Mouse (Mus musculus): ENCODE data around the gene Ppp1r27.
"Not testable (repeated sequence)": the region's sequence is repeated elsewhere in the genome, so short reads cannot be mapped to it uniquely, and the experiment has no call there.

The Ppp1r27 gene

DNA sequence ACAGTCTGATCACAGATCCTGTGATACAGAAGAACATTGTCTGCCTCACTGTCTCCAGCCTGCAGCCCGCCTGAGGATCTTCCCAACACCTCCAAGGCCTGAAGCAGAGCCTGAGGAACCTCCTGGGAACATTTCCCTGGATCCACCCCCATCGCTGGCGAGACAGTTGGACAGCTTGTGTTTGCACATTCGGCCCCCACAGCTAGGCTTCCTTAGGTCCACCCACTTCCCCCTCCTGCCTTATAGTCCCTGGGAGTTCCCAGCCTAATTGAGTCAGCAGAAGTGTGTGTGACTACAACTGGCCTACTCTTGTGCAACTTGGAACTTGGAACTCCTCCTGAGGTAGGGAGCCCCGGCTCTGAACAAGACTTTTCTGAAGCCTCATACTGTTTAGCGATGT, 32.9 kb downstream of the Ppp1r27 start:
- no peak for DNase-seq (ENCODE audit: extremely low read depth, low read depth, low spot score)

DNA sequence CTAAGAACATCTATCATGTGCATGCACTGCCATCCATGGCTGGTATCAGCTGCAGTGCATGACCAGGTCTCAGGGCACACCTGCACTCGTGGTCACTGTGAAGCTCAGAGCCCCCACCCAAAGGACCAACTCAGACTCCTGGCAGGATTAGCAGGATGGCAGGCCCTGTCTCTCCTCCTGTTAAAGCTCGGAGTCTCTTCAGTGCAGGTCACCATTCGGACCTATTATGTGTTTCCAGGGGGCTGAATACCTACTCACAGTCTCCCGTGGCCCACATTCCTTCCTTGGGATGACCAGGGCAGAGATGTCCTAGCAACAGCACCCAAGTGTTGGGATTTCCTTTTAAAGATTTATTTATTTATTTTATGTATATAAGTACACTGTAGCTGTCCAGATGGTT, 33.8 kb downstream of the Ppp1r27 start:
- no peak for DNase-seq (ENCODE audit: extremely low read depth, low read depth, low spot score)

DNA sequence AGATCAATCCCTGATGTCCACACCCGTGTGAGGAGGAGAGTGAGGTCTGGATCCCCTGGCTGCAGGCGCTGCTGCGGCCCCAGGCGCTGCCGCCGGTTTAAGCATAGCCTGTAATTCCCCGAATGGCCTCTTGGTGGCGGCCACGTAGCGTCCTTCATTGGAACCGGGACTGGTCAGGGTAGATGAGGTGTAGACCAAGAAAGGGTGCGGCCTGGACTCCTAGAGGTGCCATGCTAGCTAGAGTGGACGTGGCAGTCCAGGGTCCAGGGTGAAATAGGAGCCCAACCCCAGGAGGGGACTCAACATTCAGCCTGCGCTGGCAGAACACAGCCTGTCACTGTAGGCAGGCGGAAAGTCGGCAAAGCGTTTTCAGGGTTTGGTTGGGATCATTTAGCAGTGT, 35.3 kb downstream of the Ppp1r27 start:
- no peak for DNase-seq (ENCODE audit: extremely low read depth, low read depth, low spot score)

DNA sequence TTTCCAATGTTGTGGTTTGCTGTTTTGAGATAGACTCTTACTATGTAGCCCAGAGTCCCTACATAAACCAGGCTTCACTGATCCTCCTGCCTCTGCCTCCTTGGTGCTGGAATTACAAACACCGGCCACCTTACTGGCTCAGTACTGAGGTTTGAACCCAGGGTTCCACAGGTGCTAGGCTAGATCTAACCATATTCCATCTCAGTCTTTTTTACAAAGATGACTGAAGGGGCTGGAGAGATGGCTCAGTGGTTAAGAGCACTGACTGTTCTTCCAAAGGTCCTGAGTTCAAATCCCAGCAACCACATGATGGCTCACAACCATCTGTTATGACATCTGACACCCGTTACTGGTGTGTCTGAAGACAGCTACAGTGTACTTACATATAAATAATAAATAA, 36.7 kb downstream of the Ppp1r27 start:
- not testable (repeated sequence) for DNase-seq (ENCODE audit: extremely low read depth, low read depth, low spot score)

DNA sequence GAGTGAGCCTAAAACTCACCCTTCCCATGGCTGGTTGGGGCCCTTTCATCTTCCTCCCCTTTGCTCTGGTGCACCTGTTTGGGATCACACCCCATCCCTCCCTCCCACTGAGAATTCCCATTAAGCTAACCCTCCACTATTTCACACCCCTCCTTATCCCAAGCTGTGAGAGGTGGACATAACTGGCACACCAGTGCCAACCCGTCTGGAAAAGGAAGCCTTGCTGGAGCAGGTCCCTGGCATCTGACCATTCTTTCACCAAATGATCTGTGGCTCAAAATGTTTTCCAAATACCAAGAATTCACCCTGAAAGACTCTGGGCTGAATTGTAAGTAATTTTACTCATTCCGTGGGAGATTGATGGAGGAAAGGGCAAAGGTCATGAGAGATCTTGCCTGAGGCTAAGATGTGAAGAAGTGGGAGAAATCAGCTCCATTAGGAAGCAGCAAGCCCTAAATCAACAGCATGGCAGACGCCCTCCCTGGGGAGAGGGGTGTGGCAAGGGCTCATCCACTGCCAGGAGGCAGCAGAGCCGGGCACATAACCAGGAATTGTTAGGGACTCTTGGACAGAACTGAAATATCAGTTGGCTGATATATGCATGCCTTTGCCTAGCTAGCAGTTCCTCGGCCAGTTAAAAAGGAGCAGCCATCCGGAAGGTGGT, 38.0 kb downstream of the Ppp1r27 start:
- no peak for DNase-seq (ENCODE audit: extremely low read depth, low read depth, low spot score)

DNA sequence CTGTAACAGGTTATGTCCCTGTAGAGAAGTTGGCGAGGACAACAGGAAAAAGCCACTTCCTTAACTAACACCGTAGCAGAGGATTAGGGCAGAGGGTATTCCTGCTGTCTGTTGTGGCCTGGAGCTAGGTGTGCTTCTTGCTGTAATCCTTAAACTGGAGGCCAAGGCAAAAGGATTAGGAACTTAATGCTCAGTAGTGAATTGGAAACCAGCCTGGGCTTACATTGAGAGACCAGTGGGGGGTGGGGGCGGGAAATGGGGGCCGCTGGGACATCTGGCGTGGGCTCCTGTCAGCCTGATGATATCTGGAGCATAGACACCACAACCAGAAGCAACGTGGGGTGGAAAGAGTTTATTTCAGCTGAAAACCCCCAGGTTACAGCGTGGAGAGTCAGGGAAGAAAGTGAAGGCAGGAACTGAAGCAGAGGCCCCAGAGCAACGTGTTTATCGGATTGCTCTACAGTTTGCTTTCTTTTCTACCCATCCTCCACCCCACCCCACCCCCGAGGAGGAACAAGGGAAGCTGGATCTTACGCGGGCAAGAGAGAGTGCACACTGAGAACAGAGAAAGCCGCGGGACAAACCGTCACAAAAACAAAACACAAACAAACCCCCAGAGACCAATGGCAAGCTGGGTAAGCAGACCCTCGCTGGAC, 40.4 kb downstream of the Ppp1r27 start:
- peak; percentile 99 for DNase-seq (ENCODE audit: extremely low read depth, low read depth, low spot score)

DNA sequence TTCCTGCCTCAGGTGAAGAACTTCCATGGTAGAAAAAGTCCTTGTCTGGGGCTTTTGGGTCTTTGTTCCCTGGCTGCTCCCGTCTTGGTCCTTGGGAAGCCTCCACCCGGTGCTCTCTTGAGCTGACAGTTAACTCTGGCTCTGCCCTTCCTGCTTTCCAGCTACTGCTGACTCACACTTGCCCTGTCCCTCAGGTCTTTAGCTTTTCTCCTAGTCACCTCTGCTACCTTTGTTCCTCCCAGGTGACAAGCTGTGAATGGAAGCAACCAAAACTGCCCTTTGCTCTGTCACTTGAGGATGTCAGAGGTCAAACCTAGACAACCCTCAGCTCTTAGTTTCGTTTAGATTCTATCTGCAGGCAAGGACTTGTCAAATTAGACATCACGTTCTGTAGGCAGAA, 41.0 kb downstream of the Ppp1r27 start:
- no peak for DNase-seq (ENCODE audit: extremely low read depth, low read depth, low spot score)

DNA sequence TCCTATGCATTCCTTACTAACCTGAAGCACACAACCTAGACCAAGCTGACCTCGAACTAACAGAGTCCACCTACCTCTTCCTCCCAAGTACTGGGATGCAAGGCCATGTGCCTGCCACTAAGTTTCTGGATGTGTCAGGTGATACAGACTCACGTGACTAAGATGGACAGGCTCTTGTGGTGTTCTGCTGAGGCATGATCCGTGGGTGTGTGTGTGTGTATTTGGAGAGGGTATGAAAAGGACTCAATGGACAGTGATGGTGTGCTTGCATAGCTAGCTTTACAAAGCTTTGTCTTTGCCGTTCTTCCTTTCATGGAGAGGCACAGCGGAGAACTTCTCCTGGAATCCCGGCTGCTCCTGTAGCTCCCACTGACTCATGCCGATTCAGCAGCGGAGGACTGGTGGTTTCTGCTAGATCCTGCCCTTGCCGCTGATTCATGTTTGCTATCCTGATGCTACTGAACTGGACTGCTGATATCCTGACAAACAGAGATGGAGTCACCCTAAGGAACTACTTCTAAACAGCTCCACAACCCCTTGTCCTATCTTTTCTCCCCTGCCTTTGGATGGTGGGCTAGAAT, 42.6 kb downstream of the Ppp1r27 start:
- no peak for DNase-seq (ENCODE audit: extremely low read depth, low read depth, low spot score)

DNA sequence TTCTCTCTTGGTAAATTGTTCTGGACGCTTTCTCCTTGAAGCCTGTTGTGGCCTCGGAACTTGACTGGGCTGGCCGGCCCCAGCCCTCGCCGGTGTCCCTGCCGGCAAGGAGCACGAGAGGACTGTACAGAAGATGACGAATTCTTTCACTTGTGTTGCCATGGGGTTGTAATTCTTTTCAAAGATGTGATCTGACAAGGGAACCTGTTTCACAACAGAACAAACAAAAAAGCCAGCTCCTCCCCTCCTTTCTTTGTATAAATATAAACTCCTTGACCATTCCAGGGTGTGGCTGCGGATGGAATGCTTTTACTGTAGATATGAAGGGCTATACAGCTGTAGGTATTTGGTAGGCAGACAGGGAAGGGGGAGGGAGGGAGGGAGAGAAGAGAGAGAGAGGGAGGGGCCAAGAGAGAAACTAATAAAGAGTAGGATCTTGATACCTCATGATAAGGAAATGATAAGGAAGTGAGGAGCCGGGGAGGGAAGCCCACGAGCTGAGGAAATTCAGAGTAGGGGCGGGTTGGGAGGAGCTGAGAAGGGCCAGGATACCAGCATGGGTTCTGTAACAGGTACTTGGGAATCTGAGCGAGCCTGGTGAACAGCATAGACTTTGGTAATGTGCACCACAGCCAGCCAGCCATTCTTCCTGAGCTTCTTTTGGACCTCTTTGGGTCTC, 43.2 kb downstream of the Ppp1r27 start:
- DNase-seq (ENCODE audit: extremely low read depth, low read depth, low spot score) = no peak

DNA sequence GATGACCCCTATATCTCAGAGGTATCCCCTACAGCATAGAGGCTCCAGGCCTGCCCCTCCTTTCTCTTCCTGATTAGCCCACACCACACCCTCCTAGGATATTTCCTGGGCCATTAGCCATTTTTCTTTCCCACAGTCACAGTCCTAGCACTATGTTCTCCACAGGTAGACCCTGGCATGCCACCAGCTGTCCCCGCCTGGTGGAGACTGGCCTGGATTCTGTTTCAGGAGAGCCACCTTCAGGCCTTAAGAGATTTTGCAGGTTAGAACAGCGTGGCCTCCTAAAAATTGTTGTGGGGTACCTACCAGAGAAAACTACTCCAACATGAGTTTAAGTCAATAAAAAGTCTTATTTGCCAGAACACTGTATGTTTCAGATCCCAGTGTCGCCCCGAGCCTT, 44.0 kb downstream of the Ppp1r27 start:
- DNase-seq (ENCODE audit: extremely low read depth, low read depth, low spot score) = no peak

DNA sequence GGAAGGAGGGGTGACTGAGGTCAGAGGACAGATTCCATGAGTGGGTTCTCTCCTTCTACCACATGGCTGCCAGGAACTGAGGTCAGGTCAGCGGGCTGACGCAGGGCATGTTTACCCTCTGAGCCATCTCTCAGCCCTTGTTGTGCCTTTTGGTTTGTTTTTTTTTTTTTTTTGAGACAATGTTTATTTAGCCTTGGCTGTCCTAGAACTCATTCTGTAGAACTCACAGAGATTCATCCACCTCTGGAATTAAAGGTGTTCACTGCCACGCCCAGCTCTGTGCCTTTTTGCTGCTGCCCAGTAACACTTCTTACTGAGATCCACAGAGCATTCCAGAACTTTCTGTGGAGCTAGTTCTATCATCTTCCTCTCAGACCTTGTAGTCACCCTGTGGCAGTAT, 45.3 kb downstream of the Ppp1r27 start:
- DNase-seq (ENCODE audit: extremely low read depth, low read depth, low spot score) = no peak

DNA sequence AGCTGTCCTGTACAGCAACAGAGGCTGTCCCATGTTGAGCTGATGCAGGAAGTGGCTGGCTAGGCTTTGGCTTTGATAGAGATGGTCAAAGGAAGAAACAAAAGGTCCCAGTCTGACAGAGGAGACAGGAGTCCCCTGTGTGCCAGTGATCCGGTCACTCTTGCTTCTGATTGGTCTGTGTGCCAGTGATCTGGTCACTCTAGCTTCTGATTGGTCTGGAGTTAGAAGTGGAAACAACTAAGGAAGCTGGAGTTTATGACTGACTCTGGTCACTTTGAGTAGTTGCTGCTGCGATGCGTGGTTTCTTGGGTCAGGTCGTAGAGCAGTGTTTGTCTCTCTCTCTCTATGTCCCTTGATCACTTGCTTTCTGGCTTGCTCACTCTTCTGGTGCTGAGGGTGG, 49.2 kb downstream of the Ppp1r27 start:
- DNase-seq (ENCODE audit: extremely low read depth, low read depth, low spot score) = no peak

DNA sequence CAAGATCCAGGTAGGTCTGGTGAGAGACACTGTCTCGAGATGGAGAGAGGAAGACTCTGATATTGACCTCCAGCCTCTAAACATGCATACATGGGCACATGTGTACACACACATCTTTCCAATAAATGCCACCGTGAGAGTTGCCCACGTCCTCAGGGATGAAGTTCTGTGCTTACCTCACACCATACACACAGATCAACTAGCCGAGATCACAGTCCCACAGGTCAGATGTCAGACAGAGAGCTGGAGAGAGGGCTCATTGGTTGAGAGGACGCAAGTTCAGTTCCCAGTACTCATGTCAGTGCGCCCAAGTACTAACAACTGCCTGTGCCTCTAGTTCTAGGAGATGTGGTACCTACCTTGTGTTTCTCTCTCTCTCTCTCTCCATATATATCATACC, 49.9 kb downstream of the Ppp1r27 start:
- DNase-seq (ENCODE audit: extremely low read depth, low read depth, low spot score) = no peak

DNA sequence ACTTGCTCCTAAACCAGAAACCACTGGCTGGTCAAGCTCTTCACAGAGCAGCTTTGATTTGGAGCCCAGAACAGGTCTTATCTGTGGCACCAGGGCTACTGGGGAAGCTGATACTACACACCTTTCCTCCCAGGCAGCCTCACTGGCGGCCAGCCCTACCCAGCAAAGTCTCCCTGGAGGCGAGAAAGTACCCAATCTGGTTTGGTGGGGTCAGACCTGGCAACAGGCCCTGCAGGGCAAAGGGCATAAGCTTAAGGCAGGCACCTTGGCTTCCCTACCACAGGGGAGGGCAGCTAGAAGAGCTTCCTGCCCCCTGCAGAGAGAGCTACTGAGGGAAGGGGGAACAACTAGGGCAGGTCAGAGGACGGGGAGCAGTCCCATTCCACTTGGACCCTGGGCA, 50.6 kb downstream of the Ppp1r27 start:
- DNase-seq (ENCODE audit: extremely low read depth, low read depth, low spot score) = no peak

All from fat pad, adult 2 months (tissue).